Mouse (Mus musculus) c-Kit-positive CD71-positive TER-119-negative erythroid progenitor cells, embryonic 14.5 days (primary cell): ENCODE measurements around the gene Becn1.

Experiments used
- DNase-seq: peaks from one replicate; pipeline ENCODE4 v3.0.0-alpha.2; 2013; ENCODE audit warnings: low read depth

Gene Becn1

GRCm38 (mm10) chr11:101315665-101316500 is 13.8 kb upstream of the Becn1 start, which contains the start of gene Psme3:
Psme3 (plus strand) TSS chr11:101316213.
- peak; percentile 94 for DNase-seq

DNA sequence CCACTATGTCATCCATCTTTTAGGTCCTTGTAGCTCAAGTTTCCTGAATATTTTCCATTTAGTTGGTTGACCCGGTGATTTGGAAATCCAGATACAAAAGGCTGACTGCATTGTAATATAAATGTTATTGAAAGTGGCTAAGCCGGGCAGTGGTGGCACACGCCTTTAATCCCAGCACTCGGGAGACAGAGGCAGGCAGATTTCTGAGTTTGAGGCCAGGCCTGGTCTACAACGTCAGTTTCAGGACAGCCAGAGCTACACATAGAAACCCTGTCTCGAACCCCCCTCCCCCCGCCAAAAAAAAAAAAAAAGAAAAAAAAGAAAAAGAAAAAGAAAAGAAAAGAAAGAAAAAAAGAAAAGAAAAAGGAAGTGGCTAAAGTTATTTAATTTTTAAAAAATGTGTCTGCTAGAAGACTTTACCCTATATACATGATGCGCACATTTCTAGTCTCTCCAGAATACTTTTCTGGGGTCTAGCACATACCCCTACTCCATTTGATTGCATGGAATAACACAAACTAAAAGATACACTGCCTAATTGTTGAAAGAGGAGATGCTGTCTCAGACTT is 13.1 kb upstream of the Becn1 start:
- no peak for DNase-seq

GRCm38 (mm10) chr11:101314567-101314966 is 12.5 kb upstream of the Becn1 start:
- no peak for DNase-seq

DNA sequence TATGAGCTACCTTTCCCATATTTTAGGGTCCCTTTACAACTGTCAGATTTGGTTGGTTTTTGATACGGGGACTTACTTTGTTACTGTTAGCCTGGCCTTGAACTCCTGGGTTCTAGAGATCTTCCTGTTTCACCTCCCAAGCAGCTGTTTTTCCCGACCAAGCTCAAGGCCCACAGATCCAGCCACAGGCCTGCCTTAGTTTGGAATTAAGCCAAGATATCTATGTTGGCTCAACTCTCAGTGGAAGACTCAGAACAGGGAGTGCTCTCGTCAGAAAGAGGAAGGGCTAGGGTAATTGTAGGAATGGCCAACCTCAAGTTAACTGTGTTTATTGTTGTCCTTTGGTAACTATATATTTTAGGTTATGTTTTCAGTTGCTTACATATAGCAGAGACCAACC is 10.1 kb upstream of the Becn1 start:
- no peak for DNase-seq

GRCm38 (mm10) chr11:101311083-101311482 is 9.0 kb upstream of the Becn1 start:
- no peak for DNase-seq

- DNase-seq: no peak
Measured at GRCm38 (mm10) chr11:101307744-101308143, 5.7 kb upstream of the Becn1 start.

DNA sequence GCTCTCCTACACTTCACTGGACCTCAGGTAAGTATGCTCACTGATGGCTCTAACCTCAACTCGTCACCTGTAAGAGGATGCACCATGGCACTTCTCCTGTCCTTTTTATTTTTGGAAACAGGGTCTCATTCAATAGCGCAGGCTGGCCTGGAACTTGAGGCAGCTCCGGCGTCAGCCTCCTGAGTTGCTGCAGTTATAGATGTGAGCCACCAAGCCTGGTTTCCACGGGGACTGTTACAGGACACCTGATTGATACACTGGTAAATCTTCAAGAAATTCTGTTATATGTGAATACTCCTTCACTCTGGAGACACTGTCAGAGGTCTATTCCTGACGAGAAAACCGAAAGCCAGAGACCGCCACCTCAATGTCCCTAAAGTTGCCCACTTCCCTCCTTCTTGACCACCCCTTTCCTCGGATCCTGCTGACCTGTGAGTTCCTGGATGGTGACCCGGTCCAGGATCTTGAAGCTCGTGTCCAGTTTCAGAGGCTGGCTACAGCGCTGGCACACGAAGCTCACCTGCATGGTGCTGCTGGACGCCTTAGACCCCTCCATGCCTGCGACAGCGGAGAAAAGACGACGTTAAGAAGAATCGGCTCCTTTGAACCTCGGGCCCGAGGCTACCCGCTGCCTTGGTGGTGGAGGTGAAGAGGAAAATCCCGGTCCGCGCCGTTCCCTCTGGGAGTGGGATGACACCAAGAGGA is 635 bp downstream of the Becn1 start:
- DNase-seq: no peak

GRCm38 (mm10) chr11:101300881-101301280 is 1.2 kb downstream of the Becn1 start:
- DNase-seq: no peak

DNA sequence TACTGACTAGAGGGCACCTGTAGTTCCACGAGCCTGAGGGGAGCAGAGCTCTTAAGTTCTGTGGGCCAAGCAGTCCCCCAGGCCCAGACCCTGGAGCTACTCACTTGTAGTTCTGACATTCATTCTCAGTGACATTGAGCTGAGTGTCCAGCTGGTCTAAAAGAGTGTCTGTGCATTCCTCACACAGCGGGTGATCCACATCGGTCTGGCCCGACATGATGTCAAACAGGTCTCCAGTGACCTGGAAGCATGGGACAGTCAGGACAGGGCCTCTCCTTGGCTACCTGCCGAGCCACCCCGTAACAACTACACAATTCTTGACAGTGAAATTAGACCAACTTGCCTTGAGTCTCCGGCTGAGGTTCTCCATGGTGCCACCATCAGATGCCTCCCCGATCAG is 6.9 kb downstream of the Becn1 start:
- no peak for DNase-seq

DNA sequence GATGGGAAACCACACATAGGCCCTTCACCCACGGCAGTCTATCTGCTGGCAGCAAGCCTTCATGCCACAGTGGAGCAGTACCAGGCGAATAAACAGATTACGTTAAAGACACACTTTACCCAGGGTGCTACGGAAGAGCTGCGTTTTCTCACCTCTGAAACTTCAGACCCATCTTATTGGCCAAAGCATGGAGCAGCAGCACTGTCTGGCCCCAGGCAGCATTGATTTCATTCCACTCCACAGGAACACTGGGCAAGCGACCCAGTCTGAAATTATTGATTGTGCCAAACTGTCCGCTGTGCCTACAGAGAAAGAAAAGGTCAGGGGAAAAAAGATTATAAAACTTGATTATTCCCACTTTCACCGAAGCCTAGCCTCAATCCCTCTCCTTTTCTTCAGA is 10.9 kb downstream of the Becn1 start:
- DNase-seq: no peak

- DNase-seq: no peak
Measured at GRCm38 (mm10) chr11:101287306-101287705, 14.8 kb downstream of the Becn1 start.

- DNase-seq: no peak
Measured at GRCm38 (mm10) chr11:101283805-101284204, 18.3 kb downstream of the Becn1 start.

DNA sequence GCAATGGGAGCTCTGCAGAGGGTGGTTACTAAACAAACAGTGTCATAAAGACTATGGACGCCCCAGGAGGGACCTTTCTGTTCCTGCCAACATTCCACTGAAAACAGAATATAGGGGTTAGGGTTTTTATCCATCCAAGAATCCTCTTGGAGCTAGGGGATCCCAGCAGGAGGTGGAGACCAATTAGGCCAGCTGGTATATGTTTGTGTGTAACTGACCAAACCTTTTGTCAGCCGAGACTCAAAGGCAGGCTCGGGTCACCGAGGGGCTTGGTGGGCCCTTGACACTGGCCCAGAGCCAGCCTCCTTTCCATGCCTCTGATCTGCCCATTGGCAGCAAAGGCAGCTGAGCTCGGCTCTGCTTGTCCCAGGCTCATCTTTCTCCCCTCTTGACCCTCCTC is 19.2 kb downstream of the Becn1 start:
- DNase-seq: no peak

DNA sequence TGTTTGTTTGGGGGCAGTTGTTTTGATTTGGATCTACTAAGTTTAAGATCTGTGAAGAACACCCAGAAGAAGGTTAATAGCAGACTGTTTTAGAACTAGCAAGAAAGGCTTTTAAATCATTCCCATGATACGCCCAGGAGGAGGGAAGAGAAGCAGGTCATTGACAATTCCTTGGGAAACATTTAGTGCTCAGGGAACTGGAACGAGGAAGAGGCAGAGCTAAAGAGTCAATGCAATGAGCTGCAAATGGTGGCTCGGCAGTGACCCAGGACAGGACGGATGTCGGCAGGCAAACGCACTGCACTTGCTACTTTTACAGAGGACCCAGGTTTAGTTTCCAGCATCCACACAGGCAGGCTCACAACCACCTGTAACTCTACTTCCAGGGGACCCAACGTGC is 21.2 kb downstream of the Becn1 start:
- DNase-seq: no peak

GRCm38 (mm10) chr11:101279193-101279569 is 22.9 kb downstream of the Becn1 start:
- DNase-seq: no peak

- peak; percentile 79 for DNase-seq
Measured at GRCm38 (mm10) chr11:101278223-101279192, 23.6 kb downstream of the Becn1 start, which contains the start of the genes Cntd1 and Coa3. Cntd1 (plus strand) TSS chr11:101279012. Coa3 (minus strand) TSS chr11:101279114.

DNA sequence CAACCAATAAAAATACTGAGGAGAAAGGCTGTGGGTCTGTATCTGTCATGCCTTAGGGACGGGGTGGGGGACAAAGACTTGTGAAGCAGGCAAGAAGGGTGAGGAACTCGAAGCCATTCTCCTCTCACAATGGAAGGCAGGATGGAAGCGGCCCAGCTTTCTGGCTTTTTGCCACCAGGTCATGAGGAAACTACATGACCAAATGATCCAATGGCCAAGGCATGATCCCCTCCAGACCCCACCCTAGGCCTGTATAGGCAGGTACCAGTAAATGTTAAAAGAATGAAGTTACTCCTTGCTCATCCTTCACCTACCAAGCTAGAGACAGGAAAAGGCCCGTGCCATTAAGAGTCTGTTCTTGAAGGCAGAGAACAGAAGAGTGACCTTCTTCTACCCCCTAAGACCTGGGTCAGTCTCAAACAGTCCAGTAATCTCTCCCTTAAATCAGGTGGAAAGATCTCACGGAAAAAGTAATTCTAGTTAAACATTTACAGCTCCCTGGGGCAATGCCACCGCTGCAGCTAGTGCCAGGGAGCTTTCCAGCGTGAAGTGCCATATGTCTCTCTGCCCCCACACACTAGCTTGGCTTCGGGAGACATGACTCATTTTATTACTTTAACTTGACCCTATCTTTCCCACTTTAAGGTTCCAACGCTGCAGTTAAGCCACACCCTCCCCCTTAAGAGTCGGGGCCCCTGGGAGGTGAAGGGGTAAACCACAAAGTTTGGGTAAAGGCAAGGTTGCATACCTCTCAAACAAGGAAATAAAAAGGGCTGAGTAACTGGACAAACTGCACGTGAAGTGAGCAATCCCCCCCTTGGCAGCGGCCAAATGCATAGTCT is 24.5 kb downstream of the Becn1 start:
- peak; percentile 47 for DNase-seq

DNA sequence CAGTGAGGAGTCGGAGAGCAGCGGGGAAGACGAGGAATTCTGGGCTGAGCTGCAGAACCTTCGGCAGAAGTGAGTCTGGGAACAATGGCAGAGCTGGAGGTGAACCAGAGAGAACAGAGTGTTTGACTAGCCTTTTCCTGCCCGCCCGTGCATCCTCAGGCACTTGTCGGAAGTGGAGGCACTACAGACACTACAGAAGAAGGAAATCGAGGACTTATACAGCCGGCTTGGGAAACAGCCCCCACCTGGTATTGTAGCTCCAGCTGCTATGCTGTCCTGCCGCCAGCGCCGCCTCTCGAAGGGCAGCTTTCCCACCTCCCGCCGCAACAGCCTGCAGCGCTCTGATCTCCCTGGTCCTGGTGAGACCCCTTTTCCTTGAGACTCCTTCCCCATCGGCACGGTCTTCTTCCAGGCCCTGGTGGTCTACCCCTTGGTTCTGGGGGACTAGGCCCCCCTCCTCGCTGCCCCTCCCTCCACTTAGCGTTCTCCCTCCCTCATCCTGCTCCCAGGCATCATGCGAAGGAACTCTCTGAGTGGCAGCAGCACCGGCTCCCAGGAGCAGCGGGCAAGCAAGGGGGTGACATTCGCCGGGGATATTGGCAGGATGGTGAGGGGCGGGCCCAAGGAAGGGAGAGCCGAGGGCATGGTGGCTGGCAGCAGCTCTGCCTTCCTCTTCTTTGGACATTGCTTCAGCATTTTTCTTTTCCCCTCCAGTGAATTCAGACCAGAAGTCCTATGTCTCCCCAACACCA is 25.6 kb downstream of the Becn1 start:
- DNase-seq: no peak

GRCm38 (mm10) chr11:101275309-101275708 is 26.8 kb downstream of the Becn1 start:
- no peak for DNase-seq

DNA sequence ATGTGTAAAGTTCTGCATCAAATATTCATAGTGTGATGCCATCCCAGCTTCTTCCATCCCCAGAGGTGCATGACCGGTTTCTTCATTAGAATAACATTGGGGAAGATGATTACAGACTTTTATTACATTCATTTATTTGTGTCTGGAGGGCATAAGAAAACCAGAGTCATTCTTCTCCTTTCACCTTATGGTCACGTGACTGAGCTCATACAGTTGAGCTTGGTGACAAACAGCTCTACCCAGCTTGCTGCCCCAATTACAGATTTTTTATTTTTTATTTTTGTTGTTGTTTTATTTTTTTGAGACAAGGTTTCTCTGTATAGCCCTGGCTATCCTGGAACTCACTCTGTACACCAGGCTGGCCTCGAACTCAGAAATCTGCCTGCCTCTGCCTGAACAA is 29.6 kb downstream of the Becn1 start:
- DNase-seq: no peak
